Mouse (Mus musculus) regulatory T cell (primary cell): ENCODE results near the gene Epo.

Source experiments
- in situ Hi-C: fragments of 300-600 bp; cut with MboI, MseI; formaldehyde crosslinking; loops from one replicate; pipeline ENCODE4 v1.15.1; 2025; ENCODE audit warnings: high pct_unique_total_duplicates

The Epo gene

DNA sequence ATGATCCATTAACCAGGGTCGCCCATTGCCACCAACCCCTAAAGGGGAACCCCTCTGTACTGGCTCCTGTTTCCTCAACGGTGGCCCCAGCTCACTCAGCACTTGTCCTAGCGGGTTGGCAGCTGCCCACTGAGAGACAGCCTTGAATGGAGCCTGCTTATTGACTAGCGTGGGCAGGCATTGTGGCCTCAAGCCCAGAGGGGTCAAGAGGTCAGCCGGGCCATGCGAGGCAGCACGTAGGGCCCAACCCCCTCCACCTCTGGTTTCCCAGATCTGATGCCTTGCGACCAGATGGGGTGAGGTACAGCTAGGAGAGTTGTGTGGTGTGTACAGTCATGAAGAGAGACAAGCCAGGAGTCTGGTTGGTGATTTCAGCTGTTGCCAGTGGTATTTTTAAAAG, 51.1 kb downstream of the Epo start:
- in situ Hi-C loops: no loop called here

DNA sequence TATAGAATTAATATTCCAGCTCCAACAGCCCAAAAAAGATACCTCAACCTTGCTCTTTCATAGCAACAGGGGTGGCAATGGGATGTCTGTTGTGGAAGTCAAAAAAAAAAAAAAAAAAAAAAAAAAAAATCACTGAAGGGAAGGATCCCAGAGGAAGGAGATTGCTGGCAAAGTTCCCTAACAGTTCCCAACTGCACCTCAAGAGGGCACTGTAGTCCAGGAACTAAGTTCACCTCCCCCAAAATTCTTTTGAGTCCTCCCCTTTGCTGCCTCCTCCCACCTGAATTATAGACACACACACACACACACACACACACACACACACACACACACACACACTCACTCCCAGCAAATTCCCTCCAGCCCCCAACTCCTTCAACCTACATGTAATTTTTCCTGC, 51.9 kb downstream of the Epo start:
- in situ Hi-C loops: no loop called here

DNA sequence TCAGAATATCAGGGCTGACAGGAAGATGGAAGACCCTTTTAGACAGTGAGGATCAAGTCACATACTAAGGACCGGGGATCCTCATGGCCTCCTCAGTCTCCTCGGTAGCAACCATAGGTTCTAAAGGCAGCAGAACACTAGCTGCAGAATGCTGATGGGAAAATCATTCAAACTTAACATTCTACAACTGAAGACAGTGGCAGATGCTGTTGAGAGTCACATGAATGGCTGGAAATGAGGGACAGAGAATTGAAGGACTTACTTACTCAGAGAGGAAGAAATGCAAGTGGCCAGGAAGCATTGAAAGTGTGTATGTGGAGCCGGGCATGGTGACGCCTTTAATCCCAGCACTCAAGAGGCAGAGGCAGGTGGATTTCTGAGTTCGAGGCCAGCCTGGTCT, 56.1 kb downstream of the Epo start, which contains the start of gene Zan:
Gene Zan, minus strand, starts transcription at position 101 of the 400 bp plus-strand sequence.
- in situ Hi-C loops: no loop called here

- in situ Hi-C loops: loop anchor here (5.0 kb wide), 1 partner anchor 207 kb away; no protein-coding TSS in a partner anchor
Measured at GRCm38 (mm10) chr5:137474351-137474750, 58.7 kb downstream of the Epo start.

DNA sequence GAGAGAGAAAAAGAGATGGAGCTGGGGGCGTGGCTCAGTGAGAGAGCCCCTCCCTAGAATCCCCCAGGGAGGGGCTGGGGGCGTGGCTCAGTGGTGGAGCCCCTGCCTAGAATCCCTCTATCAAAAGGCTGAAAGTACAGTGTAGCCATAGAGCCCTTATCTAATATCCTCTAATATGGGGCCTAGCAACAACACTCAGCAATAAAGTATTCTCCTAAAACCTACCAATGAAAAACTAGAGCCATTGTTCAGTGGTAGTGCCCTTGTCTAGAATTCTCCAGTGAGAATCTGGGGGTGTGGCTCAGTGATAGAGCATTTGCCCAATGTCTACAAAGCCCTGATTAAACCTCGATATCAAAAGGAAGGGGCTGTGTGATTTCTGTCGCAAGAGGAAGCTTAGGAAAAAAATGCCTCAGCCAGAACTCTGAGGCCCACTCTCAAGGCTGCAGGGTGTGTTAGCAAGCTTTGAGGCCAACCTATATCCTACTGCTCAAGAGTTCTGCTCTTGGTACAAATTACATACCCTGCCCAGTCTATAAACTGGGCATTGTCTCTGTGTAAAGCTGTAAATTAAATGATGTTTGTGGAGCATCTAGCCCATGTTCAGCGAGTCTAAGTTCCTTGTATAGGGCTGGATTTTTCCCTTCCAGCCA, 60.7 kb downstream of the Epo start:
- in situ Hi-C loops: loop anchor here (5.0 kb wide), 1 partner anchor 205 kb away; no protein-coding TSS in a partner anchor

DNA sequence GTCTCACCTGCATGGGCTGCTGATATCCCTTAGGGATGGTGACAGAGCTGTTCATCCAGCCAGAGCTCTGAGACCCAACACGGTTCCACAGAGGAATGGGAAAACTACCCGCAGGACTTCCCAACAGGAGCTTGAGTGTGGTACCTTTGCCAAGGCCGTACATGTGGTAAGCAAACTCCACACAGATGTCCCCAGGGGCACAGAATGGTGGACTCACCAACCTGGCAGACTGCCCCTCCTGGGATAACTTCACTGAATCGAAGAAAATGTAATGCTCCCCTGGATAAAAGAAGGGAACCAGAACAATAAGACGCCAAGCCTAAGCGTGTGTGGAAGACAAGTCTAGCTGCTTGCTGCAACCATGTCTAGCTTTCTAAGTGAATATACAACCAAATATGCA, 66.1 kb downstream of the Epo start:
- in situ Hi-C loops: loop anchor here (10.0 kb wide), 1 partner anchor 262 kb away; no protein-coding TSS in a partner anchor

DNA sequence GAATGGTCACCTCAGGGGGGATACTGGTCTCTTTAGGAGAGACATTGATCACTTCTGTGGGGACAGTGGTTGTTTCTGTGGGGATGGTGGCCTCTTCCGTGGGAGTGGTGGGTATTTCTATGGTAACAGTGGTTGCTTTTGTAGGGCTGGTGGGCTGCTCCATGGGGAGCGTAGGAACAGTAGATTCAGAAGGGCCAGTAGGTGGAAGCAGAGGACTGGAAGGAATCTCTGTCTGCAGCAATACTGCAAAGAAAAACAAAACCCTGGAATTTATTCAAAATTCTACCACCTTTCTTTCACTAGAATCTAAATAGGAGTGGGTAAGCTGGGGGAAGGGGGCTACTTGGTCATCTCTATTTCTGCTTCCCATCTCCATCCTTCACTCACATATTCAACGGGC, 68.0 kb downstream of the Epo start:
- in situ Hi-C loops: loop anchor here (10.0 kb wide), 1 partner anchor 260 kb away; no protein-coding TSS in a partner anchor

DNA sequence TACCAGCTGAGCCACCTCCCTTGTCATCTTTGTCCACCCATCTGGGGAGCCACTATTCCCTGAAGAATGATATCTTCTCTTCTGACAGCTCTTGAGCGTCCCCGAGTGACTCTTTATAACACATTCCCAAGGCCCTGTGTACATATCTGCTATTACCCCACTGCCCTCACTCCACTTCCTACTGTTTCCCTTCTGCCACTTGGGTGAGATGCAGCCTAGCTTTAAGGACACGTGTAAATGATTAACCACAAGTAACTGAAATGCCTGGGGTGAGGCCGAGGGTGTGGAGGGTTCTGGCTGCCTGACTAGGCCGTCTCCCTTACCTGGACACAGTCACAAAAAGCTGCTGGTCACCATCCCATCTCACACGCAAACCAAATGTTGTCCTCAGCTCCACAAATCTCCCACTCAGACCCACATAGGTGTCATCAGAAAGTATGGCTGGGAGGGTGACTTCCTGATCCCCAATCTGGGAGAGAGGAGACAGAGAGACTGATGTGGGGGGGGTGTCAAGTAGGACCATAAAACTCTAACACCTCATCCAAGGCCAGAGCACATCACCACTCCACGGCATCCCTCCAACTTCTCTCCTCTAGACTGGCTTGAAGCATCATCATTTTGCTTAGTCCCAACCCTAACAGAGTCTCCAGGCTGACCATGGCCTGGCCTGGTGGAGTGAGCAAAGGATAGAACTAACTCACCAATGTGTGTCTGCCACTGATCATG, 77.0 kb downstream of the Epo start:
- in situ Hi-C loops: no loop called here

DNA sequence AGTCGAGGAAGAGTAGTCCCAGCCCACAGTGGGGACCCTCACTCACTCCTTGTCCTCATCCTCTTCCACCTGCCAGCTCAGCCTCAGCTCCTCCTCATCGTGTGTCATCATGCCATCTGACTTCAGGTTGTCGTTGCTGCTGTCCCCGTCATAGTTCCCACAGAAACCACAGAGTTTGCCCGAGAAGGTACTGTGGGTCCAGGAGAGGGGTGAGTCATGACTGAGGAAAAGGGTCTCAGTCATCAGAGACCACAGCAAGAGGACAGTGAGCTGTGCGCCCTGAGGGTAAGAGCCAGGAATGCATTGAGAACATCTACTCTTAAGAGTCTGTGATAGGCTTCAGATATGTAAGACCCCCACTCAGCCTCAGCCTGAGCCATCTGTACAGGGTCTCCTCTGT, 77.8 kb downstream of the Epo start:
- in situ Hi-C loops: no loop called here

- in situ Hi-C loops: loop anchor here (10.0 kb wide), 1 partner anchor 181 kb away; no protein-coding TSS in a partner anchor
Measured at GRCm38 (mm10) chr5:137445536-137445935, 87.5 kb downstream of the Epo start.

DNA sequence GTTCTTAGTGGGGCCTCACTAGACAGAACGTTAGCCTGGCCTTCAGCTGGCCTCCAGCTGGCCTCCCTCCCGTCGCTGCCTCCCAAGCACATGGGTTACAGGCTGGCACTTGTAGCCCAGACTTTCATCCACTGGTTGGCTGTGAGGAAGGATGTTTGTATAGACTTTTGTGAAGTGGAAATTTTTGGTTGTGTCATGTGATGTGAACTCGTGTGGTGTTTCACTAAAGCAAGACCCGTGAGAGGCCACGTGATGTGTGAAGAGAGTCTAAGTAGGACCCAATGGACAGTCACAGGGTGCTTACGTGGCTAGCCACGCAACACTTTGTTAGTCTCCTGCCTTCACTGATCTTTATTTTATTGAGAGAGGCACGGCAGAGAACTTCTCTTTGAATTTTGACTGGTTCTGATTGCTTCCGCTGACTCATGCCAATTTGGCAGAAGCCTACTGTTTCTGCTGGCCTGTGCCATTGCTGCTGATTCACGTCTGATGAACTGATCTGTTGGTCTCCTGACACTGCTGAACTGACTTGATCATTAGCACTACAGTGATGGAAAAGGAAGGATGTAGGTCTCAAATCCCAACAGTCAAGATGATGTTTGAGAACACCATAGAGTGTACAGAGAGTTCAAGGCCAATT, 92.7 kb downstream of the Epo start:
- in situ Hi-C loops: loop anchor here (10.0 kb wide), 1 partner anchor 176 kb away; no protein-coding TSS in a partner anchor

DNA sequence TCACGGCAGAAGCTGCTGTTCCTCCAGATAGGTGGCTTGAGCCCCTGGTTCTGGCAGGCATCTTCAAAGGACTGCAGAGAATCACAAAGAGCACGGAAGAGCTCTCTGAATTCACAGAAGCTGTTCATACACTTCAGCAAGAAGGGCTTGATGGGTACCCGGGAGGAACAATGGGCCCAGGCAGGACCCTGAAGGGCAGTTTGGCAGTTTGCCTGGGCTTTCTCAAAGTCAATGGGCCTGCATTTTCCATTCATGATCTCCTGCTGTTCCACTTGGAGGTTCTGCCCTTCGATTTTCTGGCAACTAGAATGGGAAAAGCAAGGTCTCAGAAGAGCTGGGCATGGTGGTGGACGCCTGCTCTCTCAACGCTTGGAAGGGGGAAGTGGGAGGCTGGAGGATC, 99.2 kb downstream of the Epo start:
- in situ Hi-C loops: no loop called here
